Mouse (Mus musculus) stomach, embryonic 14.5 days (tissue): ENCODE measurements around the gene Bbs9. TPM values are rescaled to one million over a fixed set of nuclear protein-coding genes. Genes with fewer than 3 reads are reported as not detected.

Experiments
- ATAC-seq: fragments of 200-750 bp; cut with Nextera tagmentation; 2 replicates; pipeline ENCODE4 v1.8.0; 2017; ENCODE audit warnings: low read depth, moderate TSS enrichment; ENCODE audit not compliant: insufficient number of reproducible peaks, insufficient read depth, low FRiP score
- H3K27ac ChIP-seq: fragments of 300-500 bp; sonication (generic); 2 replicates; pipeline ENCODE4 v1.5.1; 2014; ENCODE audit warnings: mild to moderate bottlenecking, low read length, moderate library complexity, mixed read lengths
- H3K27me3 ChIP-seq: fragments of 300-500 bp; sonication (generic); 2 replicates; pipeline ENCODE4 v1.6.1; 2014; ENCODE audit warnings: low read length, control low read depth, mixed read lengths; ENCODE audit not compliant: control insufficient read depth, insufficient read depth
- H3K36me3 ChIP-seq: fragments of 300-500 bp; sonication (generic); 2 replicates; pipeline ENCODE4 v1.6.1; 2014; ENCODE audit warnings: mild to moderate bottlenecking, control low read depth, low read length, moderate library complexity, mixed read lengths; ENCODE audit not compliant: control insufficient read depth, insufficient read depth
- H3K4me1 ChIP-seq: fragments of 300-500 bp; sonication (generic); 2 replicates; pipeline ENCODE4 v1.6.1; 2014; ENCODE audit warnings: low read length, control low read depth, mixed read lengths; ENCODE audit not compliant: control insufficient read depth, insufficient read depth
- H3K4me2 ChIP-seq: fragments of 300-500 bp; sonication (generic); replicated peaks from 2 replicates; pipeline ENCODE4 v1.6.1; 2014; ENCODE audit warnings: low read depth, low read length, control low read depth
- H3K4me3 ChIP-seq: fragments of 300-500 bp; sonication (generic); 2 replicates; pipeline ENCODE4 v1.5.1; 2014; ENCODE audit warnings: low read depth, low read length, control low read depth
- H3K9ac ChIP-seq: fragments of 300-500 bp; sonication (generic); replicated peaks from 2 replicates; pipeline ENCODE4 v1.6.1; 2014; ENCODE audit warnings: low read depth, mild to moderate bottlenecking, control low read depth, low read length, moderate library complexity, mixed read lengths
- H3K9me3 ChIP-seq: fragments of 300-500 bp; sonication (generic); 2 replicates; pipeline ENCODE4 v1.6.1; 2016; ENCODE audit warnings: low read depth, low read length, control low read depth; ENCODE audit not compliant: control insufficient read depth
- polyA plus RNA-seq: library from polyadenylated mRNA; unstranded; fragments of >200 nt; fragmentation: Nextera tagmentation; extraction: Ambion mirVana; gene quantifications from 2 replicates; pipeline ENCODE4 v1.2.1, GENCODE M21; 2014

Bbs9 gene
- polyA plus RNA-seq, 1 experiment from 2014 or later, result 16.0 TPM

GRCm38 (mm10) chr9:22916808-22917207 lies 441.3 kb downstream of the Bbs9 start:
- no peak overlapping the region for H3K27ac ChIP-seq
- no peak for ATAC-seq
- no peak overlapping the region for H3K4me2 ChIP-seq
- no peaks in the 10 kb centered on the region for H3K4me1 ChIP-seq
- no peaks in the 10 kb centered on the region for H3K9me3 ChIP-seq
- H3K4me3 ChIP-seq, result no peak overlapping the region
- no peak overlapping the region for H3K9ac ChIP-seq
- H3K27me3 ChIP-seq, result no peaks in the 10 kb centered on the region
- no peaks in the 10 kb centered on the region for H3K36me3 ChIP-seq

GRCm38 (mm10) chr9:22935645-22936044 lies 460.1 kb downstream of the Bbs9 start:
- H3K4me3 ChIP-seq, result no peak overlapping the region
- no peaks in the 10 kb centered on the region for H3K27me3 ChIP-seq
- no peaks in the 10 kb centered on the region for H3K36me3 ChIP-seq
- H3K27ac ChIP-seq, result no peak overlapping the region
- H3K9ac ChIP-seq, result no peak overlapping the region
- H3K9me3 ChIP-seq, result no peaks in the 10 kb centered on the region
- no peak overlapping the region for H3K4me2 ChIP-seq
- H3K4me1 ChIP-seq, result no peaks in the 10 kb centered on the region
- no peak for ATAC-seq

Other genes starting within 250 kb of the Bbs9 start
- 5.4 and 5.9 TPM in 2 replicates for gene Zfp599, start 215.8 kb upstream of the Bbs9 start, polyA plus RNA-seq
- gene Zfp810, start 168.1 kb upstream of the Bbs9 start, polyA plus RNA-seq, result 21.1 and 22.7 TPM in 2 replicates
- 64.0 and 64.7 TPM in 2 replicates for gene Anln, start 86.5 kb upstream of the Bbs9 start, polyA plus RNA-seq
- 5.9 and 6.2 TPM in 2 replicates for gene 9530077C05Rik, start 64.2 kb upstream of the Bbs9 start, polyA plus RNA-seq
- gene Gm17545, start 21.4 kb upstream of the Bbs9 start, polyA plus RNA-seq, result not detected in 2 replicates
- gene Rp9, start 6.0 kb upstream of the Bbs9 start, polyA plus RNA-seq, result 79.1 and 84.9 TPM in 2 replicates